Mouse (Mus musculus): ENCODE measurements at regions not wholly inside any gene's neighbourhood (a gene's known extent, or its start where the extent isn't known, plus 50 kb on each side); places are given as distances from the start of the nearest gene placed in this dataset.
"Not testable (repeated sequence)": the region's sequence is repeated elsewhere in the genome, so short reads cannot be mapped to it uniquely, and the experiment has no call there.

GRCm38 (mm10) chr14:102161291-102162284 lies 431.8 kb downstream of the Lmo7 start:
- Histone ChIP-seq H3K27me3 (ENCODE audit: control insufficient read depth, insufficient read depth, low read length) (no peaks in the 10 kb centered on the region), H3K27ac (ENCODE audit: insufficient read depth, low read depth, low read length) (no peak overlapping the region), H3K4me3 (ENCODE audit: low read depth, low read length) (no peak overlapping the region), H3K4me1 (ENCODE audit: control insufficient read depth, insufficient read depth, insufficient read length, low read length) (no peaks in the 10 kb centered on the region), H3K36me3 (ENCODE audit: control insufficient read depth, insufficient read depth, low read length) (no peaks in the 10 kb centered on the region)
- TF ChIP-seq POLR2A (IDR thresholded peaks at IDR 0.05; ENCODE audit: low read depth, low read length) (no peak), CTCF (IDR thresholded peaks at IDR 0.05; ENCODE audit: extremely low read depth, insufficient read length, insufficient replicate concordance, low read depth, low read length) (no peak)
- WGBS, result 72% methylated on average over 3 of the region's 3 CpGs

GRCm38 (mm10) chr14:102150410-102150809 lies 420.7 kb downstream of the Lmo7 start:
- 90% methylated on average over 4 of the region's 4 CpGs for WGBS
- not testable (repeated sequence) for H3K4me3 ChIP-seq (ENCODE audit: low read depth, low read length); H3K27me3 ChIP-seq (ENCODE audit: control insufficient read depth, insufficient read depth, low read length); H3K36me3 ChIP-seq (ENCODE audit: control insufficient read depth, insufficient read depth, low read length); H3K27ac ChIP-seq (ENCODE audit: insufficient read depth, low read depth, low read length); H3K4me1 ChIP-seq (ENCODE audit: control insufficient read depth, insufficient read depth, insufficient read length, low read length)

DNA sequence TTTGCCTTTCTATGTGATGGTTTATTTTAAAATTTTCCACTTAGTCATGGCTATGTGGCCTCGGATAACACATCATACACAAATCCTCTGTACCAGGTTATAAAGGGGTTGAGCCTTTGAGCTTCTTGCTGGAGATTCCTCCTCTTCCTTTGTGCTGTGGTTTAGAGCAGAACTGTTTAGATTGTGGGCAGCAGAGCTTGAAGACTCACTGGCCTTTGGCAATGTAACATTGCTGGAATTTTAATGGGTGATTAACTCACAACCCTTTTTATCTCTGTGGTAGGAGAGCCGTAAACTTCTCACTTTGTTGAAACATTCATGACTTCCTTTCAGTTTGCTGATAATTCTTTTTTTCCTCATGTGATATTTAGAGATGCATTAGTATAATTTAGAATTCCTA lies 413.0 kb downstream of the Lmo7 start:
- H3K4me1 ChIP-seq (ENCODE audit: control insufficient read depth, insufficient read depth, insufficient read length, low read length), result no peaks in the 10 kb centered on the region
- H3K27ac ChIP-seq (ENCODE audit: insufficient read depth, low read depth, low read length), result no peak overlapping the region
- H3K36me3 ChIP-seq (ENCODE audit: control insufficient read depth, insufficient read depth, low read length), result no peaks in the 10 kb centered on the region
- no peak for TF ChIP-seq POLR2A (IDR thresholded peaks at IDR 0.05; ENCODE audit: low read depth, low read length)
- no peak for TF ChIP-seq CTCF (IDR thresholded peaks at IDR 0.05; ENCODE audit: extremely low read depth, insufficient read length, insufficient replicate concordance, low read depth, low read length)
- H3K4me3 ChIP-seq (ENCODE audit: low read depth, low read length), result no peak overlapping the region
- H3K27me3 ChIP-seq (ENCODE audit: control insufficient read depth, insufficient read depth, low read length), result no peaks in the 10 kb centered on the region
- WGBS, result 45% methylated on average over 2 of the region's 2 CpGs

GRCm38 (mm10) chr14:102138936-102139335 lies 409.2 kb downstream of the Lmo7 start:
- TF ChIP-seq CTCF (IDR thresholded peaks at IDR 0.05; ENCODE audit: extremely low read depth, insufficient read length, insufficient replicate concordance, low read depth, low read length), result no peak
- TF ChIP-seq POLR2A (IDR thresholded peaks at IDR 0.05; ENCODE audit: low read depth, low read length), result no peak

DNA sequence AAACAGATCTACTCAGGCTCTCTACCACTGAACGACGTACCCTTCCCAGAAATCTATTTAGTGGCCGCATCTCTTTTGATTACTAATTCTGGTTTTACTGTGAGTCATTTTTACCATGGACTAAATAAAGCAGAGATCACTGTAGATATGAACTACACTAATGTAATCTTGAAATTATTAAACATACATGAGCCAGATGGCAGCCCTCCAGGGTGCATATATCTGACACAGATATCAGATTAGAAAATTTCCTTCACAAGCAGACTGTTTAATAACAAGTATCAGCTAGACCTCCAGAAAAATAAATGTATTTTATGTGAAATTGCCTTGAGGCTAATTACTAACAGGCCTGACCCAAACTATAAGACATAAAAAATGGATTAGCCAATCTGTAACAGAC lies 388.4 kb downstream of the Lmo7 start:
- no peak overlapping the region for H3K4me3 ChIP-seq (ENCODE audit: low read depth, low read length)
- H3K4me1 ChIP-seq (ENCODE audit: control insufficient read depth, insufficient read depth, insufficient read length, low read length), result no peaks in the 10 kb centered on the region
- TF ChIP-seq CTCF (IDR thresholded peaks at IDR 0.05; ENCODE audit: extremely low read depth, insufficient read length, insufficient replicate concordance, low read depth, low read length) (no peak), POLR2A (IDR thresholded peaks at IDR 0.05; ENCODE audit: low read depth, low read length) (no peak)
- no peak overlapping the region for H3K27ac ChIP-seq (ENCODE audit: insufficient read depth, low read depth, low read length)
- H3K27me3 ChIP-seq (ENCODE audit: control insufficient read depth, insufficient read depth, low read length), result no peaks in the 10 kb centered on the region
- WGBS, result 84% methylated on average over 3 of the region's 3 CpGs
- no peaks in the 10 kb centered on the region for H3K36me3 ChIP-seq (ENCODE audit: control insufficient read depth, insufficient read depth, low read length)

More at GRCm38 (mm10) chr14:102138936-102139335, 409.2 kb downstream of the Lmo7 start:
- WGBS, result 85% methylated on average over 1 of the region's 1 CpGs
- H3K36me3 ChIP-seq (ENCODE audit: control insufficient read depth, insufficient read depth, low read length), result no peaks in the 10 kb centered on the region
- no peaks in the 10 kb centered on the region for H3K4me1 ChIP-seq (ENCODE audit: control insufficient read depth, insufficient read depth, insufficient read length, low read length)
- H3K4me3 ChIP-seq (ENCODE audit: low read depth, low read length), result no peak overlapping the region
- no peak overlapping the region for H3K27ac ChIP-seq (ENCODE audit: insufficient read depth, low read depth, low read length)
- no peaks in the 10 kb centered on the region for H3K27me3 ChIP-seq (ENCODE audit: control insufficient read depth, insufficient read depth, low read length)

DNA sequence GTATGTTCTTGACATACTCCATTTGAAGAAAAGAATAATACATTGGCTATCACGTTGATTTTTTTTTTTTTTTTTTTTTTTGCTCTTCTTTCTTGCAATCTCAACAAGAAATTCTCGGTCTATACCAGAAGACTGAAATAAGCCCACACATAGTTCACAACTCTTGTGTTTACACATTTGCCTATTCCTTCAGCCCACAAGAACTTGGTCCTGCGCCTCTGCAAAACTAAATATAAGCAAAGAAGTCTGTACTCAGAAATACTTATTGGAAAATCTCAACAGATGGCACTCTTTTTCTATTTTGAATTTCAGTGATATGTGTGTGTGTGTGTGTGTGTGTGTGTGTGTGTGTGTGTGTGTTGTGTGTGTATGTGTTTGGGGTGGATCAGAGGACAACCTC lies 376.4 kb downstream of the Lmo7 start:
- TF ChIP-seq POLR2A (IDR thresholded peaks at IDR 0.05; ENCODE audit: low read depth, low read length) (no peak), CTCF (IDR thresholded peaks at IDR 0.05; ENCODE audit: extremely low read depth, insufficient read length, insufficient replicate concordance, low read depth, low read length) (no peak)
- no peak overlapping the region for H3K27ac ChIP-seq (ENCODE audit: insufficient read depth, low read depth, low read length)
- no peaks in the 10 kb centered on the region for H3K4me1 ChIP-seq (ENCODE audit: control insufficient read depth, insufficient read depth, insufficient read length, low read length)
- 78% methylated on average over 3 of the region's 3 CpGs for WGBS
- H3K36me3 ChIP-seq (ENCODE audit: control insufficient read depth, insufficient read depth, low read length), result no peaks in the 10 kb centered on the region
- H3K27me3 ChIP-seq (ENCODE audit: control insufficient read depth, insufficient read depth, low read length), result no peaks in the 10 kb centered on the region
- H3K4me3 ChIP-seq (ENCODE audit: low read depth, low read length), result no peak overlapping the region

DNA sequence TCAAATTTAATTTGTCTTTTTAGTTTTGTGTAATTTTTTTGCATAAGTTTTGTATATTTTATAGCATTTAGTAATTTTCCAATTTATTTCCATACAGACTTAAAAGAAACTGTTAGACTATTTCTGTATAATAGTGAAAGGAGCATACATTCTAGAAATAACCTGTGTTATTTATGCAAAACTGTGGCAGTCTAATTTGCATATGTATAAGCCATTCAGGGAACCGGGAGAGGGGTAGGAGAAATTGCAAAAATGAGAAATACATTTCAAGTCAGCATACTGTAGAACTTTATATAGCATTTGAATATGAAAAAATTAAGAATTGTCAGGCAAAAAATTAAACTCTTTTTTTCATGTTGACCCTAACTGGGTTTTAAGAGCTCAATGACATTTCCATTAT lies 364.3 kb downstream of the Lmo7 start:
- Histone ChIP-seq H3K27me3 (ENCODE audit: control insufficient read depth, insufficient read depth, low read length) (no peaks in the 10 kb centered on the region), H3K4me3 (ENCODE audit: low read depth, low read length) (no peak overlapping the region), H3K4me1 (ENCODE audit: control insufficient read depth, insufficient read depth, insufficient read length, low read length) (no peaks in the 10 kb centered on the region), H3K27ac (ENCODE audit: insufficient read depth, low read depth, low read length) (no peak overlapping the region), H3K36me3 (ENCODE audit: control insufficient read depth, insufficient read depth, low read length) (no peaks in the 10 kb centered on the region)
- TF ChIP-seq CTCF (IDR thresholded peaks at IDR 0.05; ENCODE audit: extremely low read depth, insufficient read length, insufficient replicate concordance, low read depth, low read length), result no peak
- no peak for TF ChIP-seq POLR2A (IDR thresholded peaks at IDR 0.05; ENCODE audit: low read depth, low read length)
- 85% methylated on average over 1 of the region's 1 CpGs for WGBS

Measured in small intestine, adult 2 months (tissue).